Mouse (Mus musculus) E14TG2a.4 (cell line): ENCODE measurements at regions not wholly inside any gene's neighbourhood (a gene's known extent, or its start where the extent isn't known, plus 50 kb on each side); places are given as distances from the start of the nearest gene placed in this dataset.

Source experiments
- CTCF ChIP-seq: conservative IDR thresholded peaks from 2 replicates; pipeline ENCODE4 v1.5.1; 2014; ENCODE audit warnings: low read length
- NANOG ChIP-seq: IDR thresholded peaks from 2 replicates; pipeline ENCODE4 v1.6.1; 2014; ENCODE audit warnings: borderline replicate concordance, low read length, mixed read lengths
- POU5F1 ChIP-seq: IDR thresholded peaks from 2 replicates; pipeline ENCODE4 v1.6.1; 2014; ENCODE audit warnings: low read length, borderline replicate concordance

- no peak for TF ChIP-seq CTCF
- TF ChIP-seq POU5F1, result no peak
- TF ChIP-seq NANOG, result no peak
Observed at GRCm38 (mm10) chr2:46187265-46187888, 1070.2 kb upstream of the Zeb2 start.
